Comparison of ENCODE assay signal across 9 mouse cellular contexts in the genomic region with DNA sequence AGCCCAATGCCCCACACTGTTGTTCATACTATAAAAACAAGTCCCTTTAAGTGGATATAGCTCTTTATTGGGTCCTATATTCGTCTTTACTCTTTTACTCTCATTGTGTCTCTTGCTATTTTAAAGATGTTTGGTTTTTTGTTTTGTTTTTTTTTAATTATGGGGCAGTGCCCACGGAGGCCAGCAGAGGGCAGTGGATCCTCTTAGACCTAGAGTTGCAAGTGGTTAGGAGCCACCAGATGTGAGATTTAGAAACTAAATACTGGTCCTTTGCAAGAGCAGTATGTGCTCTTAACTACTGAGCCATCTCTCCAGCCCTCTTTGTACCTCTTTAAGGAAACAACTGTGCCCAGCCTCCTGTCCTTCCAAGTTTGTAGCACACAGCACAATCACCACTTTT. TPM values are rescaled to one million over a fixed set of nuclear protein-coding genes. Genes with fewer than 3 reads are reported as not detected.
DNase-seq lines count a peak whose midpoint lies in the region; ATAC-seq and TF ChIP-seq lines count a peak whose summit lies in the region.
"Had no signal": no experiment of that assay in that cellular context is flagged by ENCODE, and none has a peak within 500 bp of the region (broad histone marks: within the 10 kb centered on the region; RNA-seq: fewer than 3 reads in every experiment).

No protein-coding gene starts in this region.

- H3K4me3 ChIP-seq in hindbrain, postnatal 0 days (ENCODE audit: low read length), result no peak overlapping the region
- H3K4me3 ChIP-seq in hindbrain, embryonic 12.5 days, result no peak overlapping the region
- H3K4me3 ChIP-seq: limb, embryonic 12.5 days had no signal

- H3K4me2 ChIP-seq in hindbrain, postnatal 0 days (ENCODE audit: low read depth, low read length), result no peak overlapping the region
- no peak overlapping the region for H3K4me2 ChIP-seq in hindbrain, embryonic 12.5 days (replicated peaks)
- H3K4me2 ChIP-seq: limb, embryonic 12.5 days had no signal

- 17% methylated on average over 2 of the region's 2 CpGs for WGBS in hindbrain, postnatal 0 days
- 10% methylated on average over 2 of the region's 2 CpGs for WGBS in hindbrain, embryonic 12.5 days

- H3K9ac ChIP-seq in hindbrain, postnatal 0 days (replicated peaks; ENCODE audit: low read length), result no peak overlapping the region
- no peak overlapping the region for H3K9ac ChIP-seq in hindbrain, embryonic 12.5 days
- H3K9ac ChIP-seq: limb, embryonic 12.5 days had no signal

- H3K27ac ChIP-seq in hindbrain, postnatal 0 days, result no peak overlapping the region
- H3K27ac ChIP-seq in hindbrain, embryonic 12.5 days, result no peak overlapping the region
- H3K27ac ChIP-seq: limb, embryonic 12.5 days had no signal

- H3K4me1 ChIP-seq in hindbrain, postnatal 0 days (ENCODE audit: insufficient read depth, low read length), result 0 out of 2 replicates have a peak, but pooled peaks cover 4% of the 10 kb centered on the region
- H3K4me1 ChIP-seq in hindbrain, embryonic 12.5 days, result no peaks in the 10 kb centered on the region

- DNase-seq in hindbrain, postnatal 0 days (ENCODE audit: low spot score), result peak; percentile 34
- peak; percentile 68 to 76 for DNase-seq in B cell, adult 2 months
- DNase-seq in MN1 (ENCODE audit: low spot score), result peak; percentile 56
- peak; percentile 48 for DNase-seq in thymus, postnatal 14 days
- no peak for DNase-seq in left cerebral cortex, postnatal 14 days (ENCODE audit: low spot score in 2 of 2)
- DNase-seq in frontal cortex, postnatal 10 days (ENCODE audit: low spot score in 2 of 2), result no peak

- no peaks in the 10 kb centered on the region for H3K9me3 ChIP-seq in hindbrain, postnatal 0 days (ENCODE audit: low read length)
- no peaks in the 10 kb centered on the region for H3K9me3 ChIP-seq in hindbrain, embryonic 12.5 days (replicated peaks)
- H3K9me3 ChIP-seq: limb, embryonic 12.5 days had no signal

- intact Hi-C loops in left cerebral cortex, postnatal 14 days (cut with DNase I), result loop anchor here (10.0 kb wide), 2 partner anchors 887 to 1847 kb away; no protein-coding TSS in a partner anchor

- H3K27me3 ChIP-seq in hindbrain, postnatal 0 days (ENCODE audit: insufficient read depth, low read length), result no peaks in the 10 kb centered on the region
- H3K27me3 ChIP-seq in hindbrain, embryonic 12.5 days, result no peaks in the 10 kb centered on the region

- peak; percentile 68 for TF ChIP-seq CTCF in hindbrain, postnatal 0 days (IDR thresholded peaks at IDR 0.05; ENCODE audit: low read depth)

- ATAC-seq in hindbrain, postnatal 0 days, result no peak
- ATAC-seq in hindbrain, embryonic 12.5 days (ENCODE audit: low FRiP score), result no peak
- ATAC-seq in granulocyte monocyte progenitor cell, adult 5-6 weeks (replicated peaks; ENCODE audit: poor library complexity, severe bottlenecking), result peak; percentile 54

- no peaks in the 10 kb centered on the region for H3K36me3 ChIP-seq in hindbrain, postnatal 0 days (ENCODE audit: insufficient read depth, low read length)
- H3K36me3 ChIP-seq in hindbrain, embryonic 12.5 days, result no peaks in the 10 kb centered on the region
- H3K36me3 ChIP-seq: limb, embryonic 12.5 days had no signal

RNA-seq across cellular contexts. Expression of gene Rack1, which starts 28.4 kb away (rescaled TPM):
- total RNA-seq in hindbrain, postnatal 0 days (2014; rRNA removed), result 897 and 958 TPM in 2 replicates
- polyA plus RNA-seq in hindbrain, postnatal 0 days (2015; fragmentation: Nextera tagmentation; extraction: Ambion mirVana), result 324 and 342 TPM in 2 replicates
- 442 and 512 TPM in 2 replicates for polyA plus RNA-seq in hindbrain, embryonic 12.5 days (2016; fragmentation: Nextera tagmentation; extraction: Ambion mirVana)
- 2,229 and 2,435 TPM in 2 replicates for total RNA-seq in granulocyte monocyte progenitor cell, adult 5-6 weeks (2014; fragmentation: Nextera tagmentation)
- 1,577 and 1,773 TPM in 2 replicates for total RNA-seq in granulocyte monocyte progenitor cell, adult 5-6 weeks (2017)
- total RNA-seq in left cerebral cortex, postnatal 14 days (2021), result 100 to 1,000 TPM; 252 to 259 TPM

RNA-seq across cellular contexts. Expression of gene Trim41, which starts 45.5 kb away (rescaled TPM):
- total RNA-seq in hindbrain, postnatal 0 days (2014; rRNA removed), result 42.1 and 43.3 TPM in 2 replicates
- polyA plus RNA-seq in hindbrain, postnatal 0 days (2015; fragmentation: Nextera tagmentation; extraction: Ambion mirVana), result 5.5 and 7.1 TPM in 2 replicates
- 6.4 and 7.1 TPM in 2 replicates for polyA plus RNA-seq in hindbrain, embryonic 12.5 days (2016; fragmentation: Nextera tagmentation; extraction: Ambion mirVana)
- total RNA-seq in granulocyte monocyte progenitor cell, adult 5-6 weeks (2014; fragmentation: Nextera tagmentation), result 17.1 and 24.2 TPM in 2 replicates
- total RNA-seq in granulocyte monocyte progenitor cell, adult 5-6 weeks (2017), result 39.4 and 50.8 TPM in 2 replicates
- total RNA-seq in left cerebral cortex, postnatal 14 days (2021), result 10 to 100 TPM; 52.0 to 56.4 TPM

RNA-seq across cellular contexts. Expression of gene Trim7, which starts 54.2 kb away (rescaled TPM):
- total RNA-seq in hindbrain, postnatal 0 days (2014; rRNA removed), result 4.0 and 7.7 TPM in 2 replicates
- polyA plus RNA-seq in hindbrain, postnatal 0 days (2015; fragmentation: Nextera tagmentation; extraction: Ambion mirVana), result 3.7 TPM in 2 replicates
- 0.70 and 1.6 TPM in 2 replicates for polyA plus RNA-seq in hindbrain, embryonic 12.5 days (2016; fragmentation: Nextera tagmentation; extraction: Ambion mirVana)
- total RNA-seq in granulocyte monocyte progenitor cell, adult 5-6 weeks (2014; fragmentation: Nextera tagmentation), result not detected in 2 replicates
- 0.30 and 0.41 TPM in 2 replicates for total RNA-seq in granulocyte monocyte progenitor cell, adult 5-6 weeks (2017)
- 1 to 10 TPM; 1.4 to 1.8 TPM for total RNA-seq in left cerebral cortex, postnatal 14 days (2021)

RNA-seq across cellular contexts. Expression of gene Gm12184, which starts 54.8 kb away (rescaled TPM):
- 20.1 and 26.4 TPM in 2 replicates for total RNA-seq in hindbrain, postnatal 0 days (2014; rRNA removed)
- polyA plus RNA-seq in hindbrain, postnatal 0 days (2015; fragmentation: Nextera tagmentation; extraction: Ambion mirVana), result 5.7 and 6.0 TPM in 2 replicates
- 7.2 and 10.0 TPM in 2 replicates for polyA plus RNA-seq in hindbrain, embryonic 12.5 days (2016; fragmentation: Nextera tagmentation; extraction: Ambion mirVana)
- 2.9 and 10.5 TPM in 2 replicates for total RNA-seq in granulocyte monocyte progenitor cell, adult 5-6 weeks (2014; fragmentation: Nextera tagmentation)
- 14.2 and 35.9 TPM in 2 replicates for total RNA-seq in granulocyte monocyte progenitor cell, adult 5-6 weeks (2017)
- total RNA-seq in left cerebral cortex, postnatal 14 days (2021), result 1 to 10 TPM; 1.2 to 1.6 TPM

Comparison
In these comparisons a context has a peak if more than half of its experiments do, and no peak if none do; other contexts are left out.
1. DNase-seq: peak in hindbrain, postnatal 0 days (single experiment), B cell, adult 2 months (2 of 2), MN1 (single experiment) and thymus, postnatal 14 days (single experiment); none in left cerebral cortex, postnatal 14 days (0 of 2) and frontal cortex, postnatal 10 days (0 of 2).